Mouse (Mus musculus) kidney, adult 11 months (tissue): Measurements from ENCODE around the gene Dlg2.
"Not testable (repeated sequence)": the region's sequence is repeated elsewhere in the genome, so short reads cannot be mapped to it uniquely, and the experiment has no call there.

Source experiments
- DNase-seq: peaks from one replicate; pipeline ENCODE4 v3.0.0; 2022

Dlg2 gene

GRCm38 (mm10) chr7:90876796-90877195 lies 400.3 kb downstream of the Dlg2 start:
- DNase-seq: not testable (repeated sequence)

- DNase-seq: no peak
Observed at GRCm38 (mm10) chr7:90882740-90883139, 406.3 kb downstream of the Dlg2 start.

DNA sequence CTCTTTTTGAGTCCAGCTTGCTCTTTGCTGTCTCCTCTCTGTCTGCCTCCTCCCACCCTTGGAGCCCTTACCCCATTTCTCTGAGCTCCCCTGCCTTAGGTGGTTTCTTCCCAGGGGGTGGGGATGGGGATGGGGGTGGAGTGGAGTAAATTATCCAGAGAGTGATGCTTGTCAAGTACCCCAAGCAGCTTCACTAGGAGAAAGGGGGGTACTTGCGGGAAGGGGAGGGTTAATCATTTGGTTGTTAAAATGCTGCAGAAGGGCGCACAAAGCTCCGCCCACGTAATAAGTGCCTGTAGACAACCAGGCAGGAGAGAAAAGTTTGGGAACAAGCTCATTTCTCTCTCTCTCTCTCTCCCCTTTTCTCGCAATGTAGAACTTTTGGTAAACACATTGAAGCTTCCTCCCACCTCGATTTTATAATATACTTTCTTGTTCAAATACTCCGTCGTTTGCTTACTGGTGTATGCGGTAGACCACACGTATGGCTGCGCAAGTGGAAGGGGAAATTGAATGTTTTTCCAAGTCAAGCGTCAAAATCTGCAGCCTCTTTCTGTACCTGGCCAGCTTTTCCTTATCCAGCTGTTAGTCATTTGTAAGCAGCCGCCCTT lies 410.0 kb downstream of the Dlg2 start:
- no peak for DNase-seq

DNA sequence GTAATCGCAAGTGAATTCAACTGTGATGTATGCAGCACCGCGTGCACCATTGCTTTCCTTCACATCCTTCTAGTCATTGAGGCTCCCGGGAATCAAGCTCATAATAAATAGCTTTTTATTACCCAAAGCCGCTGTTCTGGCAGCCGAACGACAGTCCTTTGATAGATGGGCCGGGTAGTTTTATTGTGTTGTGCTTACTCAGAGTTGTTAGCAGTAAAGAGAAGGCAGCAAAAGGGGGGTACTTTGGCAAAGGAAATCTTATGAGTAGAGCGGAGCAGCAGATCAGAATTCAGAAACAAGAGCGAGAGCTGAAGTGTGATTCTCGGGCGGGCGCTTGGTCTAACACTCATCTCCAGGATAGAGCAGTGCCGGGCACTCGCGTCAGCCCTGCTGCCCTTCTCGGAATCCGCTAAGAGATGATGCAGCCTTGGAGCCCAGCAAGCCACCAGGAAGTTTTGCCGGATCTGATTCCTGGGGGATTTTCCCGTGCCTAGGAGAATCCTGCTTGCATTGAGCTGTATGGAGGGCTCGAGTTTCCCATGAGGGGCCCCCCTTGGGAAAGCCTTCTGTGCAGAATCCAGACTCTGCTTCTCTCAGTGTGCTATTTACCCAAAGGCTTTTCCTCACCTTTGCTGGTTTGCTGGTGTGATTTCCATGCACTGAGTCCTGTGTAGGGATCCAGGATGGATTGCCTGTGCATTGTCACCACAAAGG lies 410.7 kb downstream of the Dlg2 start:
- no peak for DNase-seq

GRCm38 (mm10) chr7:90927441-90927840 lies 451.0 kb downstream of the Dlg2 start:
- no peak for DNase-seq

DNA sequence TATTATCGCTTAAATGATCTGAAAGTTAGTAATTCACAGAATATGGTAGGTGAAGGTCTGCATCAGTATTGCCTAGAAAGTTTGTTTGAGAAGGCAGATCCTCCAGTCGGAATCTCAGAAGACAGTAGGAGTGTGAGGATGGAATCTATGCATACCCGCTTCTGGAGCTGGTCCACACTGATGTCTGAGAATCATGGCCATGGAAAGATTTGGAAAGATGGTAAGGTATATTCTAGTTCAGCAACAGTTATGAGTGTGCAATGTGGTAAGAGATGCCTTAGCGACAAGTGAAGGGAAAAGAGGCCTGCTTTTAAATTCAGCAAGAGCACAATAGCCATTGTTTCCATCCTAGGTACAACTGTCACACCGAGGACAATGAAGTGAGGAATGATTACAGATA lies 464.3 kb downstream of the Dlg2 start:
- DNase-seq: no peak

GRCm38 (mm10) chr7:90947073-90947472 lies 470.6 kb downstream of the Dlg2 start:
- DNase-seq: no peak

- DNase-seq: no peak
Observed at GRCm38 (mm10) chr7:90949212-90949611, 472.7 kb downstream of the Dlg2 start.

GRCm38 (mm10) chr7:90977241-90977640 lies 500.8 kb downstream of the Dlg2 start:
- DNase-seq: no peak

- DNase-seq: no peak
Observed at GRCm38 (mm10) chr7:90982069-90982468, 505.6 kb downstream of the Dlg2 start.

DNA sequence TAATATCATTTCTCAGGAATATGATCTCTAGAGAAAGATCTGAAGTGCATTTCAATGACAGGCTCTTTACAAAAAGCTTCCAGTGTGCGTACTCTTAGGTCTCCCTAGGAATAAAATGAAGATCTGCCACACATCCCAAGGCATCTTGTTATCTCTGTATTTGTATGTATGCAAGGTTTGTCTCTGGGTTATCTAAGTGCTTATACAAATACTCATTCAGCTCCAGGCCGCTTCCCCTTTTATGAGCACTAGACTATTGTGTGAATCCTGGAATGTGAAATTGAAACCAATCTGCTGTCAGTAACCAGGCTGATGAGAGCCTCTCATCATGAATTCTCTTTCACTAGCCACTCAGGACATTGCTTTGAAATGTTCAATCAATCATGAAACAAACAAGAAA lies 534.2 kb downstream of the Dlg2 start:
- DNase-seq: no peak

DNA sequence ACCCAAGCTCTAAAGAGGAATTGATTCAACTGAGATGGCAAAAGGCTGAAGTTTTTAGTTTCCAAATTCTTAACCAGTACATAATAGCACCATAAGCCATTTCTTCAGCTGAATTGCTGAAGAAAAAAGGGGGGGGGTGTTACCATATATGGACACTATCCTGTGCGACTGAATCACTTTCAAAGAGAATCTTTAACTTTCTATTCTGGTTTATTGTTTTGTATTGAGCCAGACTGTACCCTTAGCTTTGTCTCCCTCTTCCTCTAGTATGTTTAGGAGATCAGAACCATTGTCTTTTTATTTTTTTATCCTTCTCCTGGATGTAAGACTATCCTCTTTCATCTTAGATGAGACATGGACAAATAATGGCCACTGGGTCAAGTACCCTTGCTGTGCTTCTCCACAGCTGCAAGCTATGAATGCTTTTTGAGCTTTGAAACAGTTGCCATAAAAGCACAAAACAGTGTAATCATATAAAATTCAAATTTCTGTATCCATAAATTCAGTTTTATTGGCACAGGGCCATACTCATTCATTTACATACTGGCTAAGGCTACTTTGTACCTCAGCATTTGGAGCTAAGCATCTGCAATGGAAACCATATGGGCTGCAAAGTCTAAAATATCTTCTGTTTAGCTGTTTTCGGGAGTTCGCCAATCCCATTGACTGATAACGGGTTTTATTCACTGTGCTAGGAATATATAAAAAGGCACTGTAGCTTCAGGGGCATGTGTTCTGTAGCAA lies 568.7 kb downstream of the Dlg2 start:
- no peak for DNase-seq

DNA sequence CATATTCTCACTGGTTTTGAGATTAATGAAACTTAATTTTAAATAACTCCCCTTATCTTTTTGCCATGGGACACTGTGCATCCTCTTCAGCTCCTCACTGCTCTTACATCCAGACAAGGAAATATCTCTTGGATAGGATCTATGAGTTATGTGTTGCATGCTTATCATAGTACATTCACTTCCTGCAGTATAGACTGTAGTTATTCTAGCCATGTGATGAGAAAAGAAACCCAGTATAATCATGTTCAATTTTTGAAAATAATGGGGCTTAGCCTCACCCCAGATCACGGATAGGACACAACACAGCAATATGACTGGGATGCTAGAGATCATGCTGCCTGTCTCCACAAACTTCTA lies 569.2 kb downstream of the Dlg2 start:
- no peak for DNase-seq

DNA sequence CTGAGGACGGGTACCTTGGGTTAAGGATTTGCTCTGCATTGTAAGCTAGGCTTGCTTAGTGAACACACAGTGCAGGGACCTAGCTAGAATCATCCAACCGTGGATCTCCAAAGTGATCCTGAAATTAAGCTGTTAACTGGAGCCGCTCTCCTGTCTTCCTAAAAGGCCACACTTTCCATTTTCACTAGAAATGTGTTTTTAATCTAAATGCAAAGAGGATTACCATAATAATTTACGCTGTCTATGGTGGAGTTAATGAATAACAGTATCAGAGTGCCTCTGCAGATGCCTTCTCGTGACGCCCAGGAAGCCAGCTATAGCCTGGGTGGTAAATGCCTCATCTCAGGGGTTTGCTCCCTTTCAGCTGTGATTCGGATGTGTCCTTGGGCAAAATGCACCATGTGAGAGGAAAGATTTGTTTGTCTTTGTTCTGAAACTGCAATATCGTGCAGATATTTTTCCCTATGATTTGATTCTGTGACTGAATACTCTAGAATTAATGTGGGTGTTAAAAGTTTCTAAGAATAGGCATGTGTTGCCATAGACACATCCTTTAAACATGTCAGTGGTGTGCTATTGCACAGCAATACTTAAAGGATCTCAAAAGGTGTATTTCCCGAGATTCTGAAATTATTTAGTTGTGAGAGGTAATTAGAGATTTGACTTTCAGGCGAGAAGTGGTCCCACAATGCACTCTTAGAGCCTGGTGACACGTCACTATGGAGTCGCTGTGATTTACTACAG lies 587.0 kb downstream of the Dlg2 start:
- no peak for DNase-seq

GRCm38 (mm10) chr7:91071751-91072707 lies 595.6 kb downstream of the Dlg2 start:
- no peak for DNase-seq

GRCm38 (mm10) chr7:91086071-91086470 lies 609.6 kb downstream of the Dlg2 start:
- no peak for DNase-seq

GRCm38 (mm10) chr7:91089211-91089930 lies 612.9 kb downstream of the Dlg2 start:
- DNase-seq: no peak

DNA sequence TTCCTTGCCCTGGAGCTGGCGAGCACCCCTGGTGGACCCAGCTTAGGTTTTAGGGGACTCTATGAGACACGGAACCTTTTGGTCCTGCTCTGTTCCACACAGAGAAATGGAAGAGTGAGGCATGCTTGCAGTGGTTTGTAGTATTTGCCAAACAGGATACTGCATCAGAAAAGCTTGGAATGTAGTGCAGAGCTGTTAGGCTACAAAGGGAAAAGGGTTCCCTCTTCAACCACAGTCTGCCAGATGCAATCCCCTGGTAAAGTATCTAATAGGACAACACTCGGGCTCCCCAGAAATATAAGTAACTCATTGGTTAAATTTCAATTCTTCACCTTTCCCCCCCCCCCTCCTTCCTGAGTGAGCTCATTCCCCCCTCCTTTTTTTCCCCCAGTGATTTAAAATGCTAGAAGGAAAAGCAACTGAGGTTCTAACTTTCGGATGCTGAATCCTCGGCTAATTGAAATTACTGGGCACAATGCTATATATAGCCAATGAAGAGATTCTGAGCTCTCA lies 613.9 kb downstream of the Dlg2 start:
- no peak for DNase-seq

- DNase-seq: no peak
Observed at GRCm38 (mm10) chr7:91090830-91091683, 614.6 kb downstream of the Dlg2 start.

GRCm38 (mm10) chr7:91096467-91096866 lies 620.0 kb downstream of the Dlg2 start:
- DNase-seq: no peak
